Mouse (Mus musculus): ENCODE data around the gene Ckb. TPM values are rescaled to one million over a fixed set of nuclear protein-coding genes. Genes with fewer than 3 reads are reported as not detected.
"Not testable (repeated sequence)": the region's sequence is repeated elsewhere in the genome, so short reads cannot be mapped to it uniquely, and the experiment has no call there.

Ckb gene
- polyA plus RNA-seq, 1 experiment from 2014 or later: 2,900 TPM

DNA sequence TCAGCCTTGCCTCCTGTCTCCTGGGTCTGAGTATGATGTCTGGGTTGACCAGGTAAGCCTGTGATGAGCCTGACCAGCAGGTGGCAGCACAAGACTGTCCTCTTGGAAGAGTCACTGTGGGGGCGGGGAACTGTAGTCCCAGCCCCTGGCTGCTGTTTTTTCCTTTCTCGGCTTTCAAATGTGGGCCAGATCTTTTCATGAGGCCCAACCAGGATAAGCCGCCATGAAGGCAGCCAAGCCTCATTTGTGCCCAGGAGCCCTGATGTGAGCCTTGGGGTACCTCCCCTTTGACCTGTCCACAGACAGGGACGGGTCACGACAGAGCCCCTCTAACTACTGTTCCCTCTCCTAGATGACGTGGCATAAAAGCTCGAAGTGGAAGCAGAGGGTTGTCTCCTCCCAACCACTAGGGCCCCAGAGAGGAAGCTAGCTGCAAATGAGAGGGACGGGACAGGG is 3.7 kb downstream of the Ckb start:
- Histone ChIP-seq H3K27ac (ENCODE audit: low read depth, low read length) (peak overlapping the region; percentile 86), H3K27me3 (ENCODE audit: control insufficient read depth, insufficient read depth, low read length) (peaks cover under 1% of the 10 kb centered on the region; the same call in 1 of the 2 replicates), H3K9me3 (ENCODE audit: control insufficient read depth, low read length) (no peaks in the 10 kb centered on the region), H3K9ac (ENCODE audit: low read length) (peak overlapping the region; percentile 97), H3K4me1 (ENCODE audit: control insufficient read depth, insufficient read depth, low read length) (peaks cover 36% of the 10 kb centered on the region), H3K4me3 (ENCODE audit: low read depth, low read length) (peak overlapping the region; percentile 91), H3K4me2 (peak overlapping the region; percentile 61), H3K36me3 (ENCODE audit: control insufficient read depth, insufficient read depth, low read length) (peaks cover 12% of the 10 kb centered on the region; the same call in 1 of the 2 replicates)
- 0% methylated on average over 8 of the region's 8 CpGs for WGBS
- ATAC-seq (ENCODE audit: low FRiP score) (peak; percentile 53), DNase-seq (ENCODE audit: low spot score, missing footprints) (peak; percentile 99)

DNA sequence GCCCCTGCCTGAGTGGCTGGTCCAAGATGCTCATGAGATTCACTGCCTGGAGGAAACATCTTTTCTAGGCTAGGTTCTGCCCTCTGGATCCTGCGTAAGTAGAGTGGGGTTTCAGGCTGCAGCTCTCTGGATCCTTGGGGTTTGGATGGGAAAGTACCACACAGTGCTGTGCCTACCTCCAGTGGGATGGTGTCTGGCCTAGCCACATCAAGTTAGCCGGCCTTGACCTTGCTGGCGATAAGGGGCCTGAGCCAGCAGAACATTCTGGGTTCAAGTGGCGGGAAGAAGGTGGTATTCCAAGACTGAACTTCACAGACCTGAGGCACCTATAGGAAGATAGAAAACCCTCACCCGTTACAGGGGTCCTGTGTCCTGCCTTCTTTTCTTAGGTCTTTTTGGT is 4.7 kb downstream of the Ckb start:
- Histone ChIP-seq H3K4me1 (ENCODE audit: control insufficient read depth, insufficient read depth, low read length) (peaks cover 30% of the 10 kb centered on the region), H3K4me3 (ENCODE audit: low read depth, low read length) (no peak overlapping the region), H3K27me3 (ENCODE audit: control insufficient read depth, insufficient read depth, low read length) (no peaks in the 10 kb centered on the region), H3K36me3 (ENCODE audit: control insufficient read depth, insufficient read depth, low read length) (peaks cover 12% of the 10 kb centered on the region; the same call in 1 of the 2 replicates), H3K4me2 (no peak overlapping the region), H3K27ac (ENCODE audit: low read depth, low read length) (no peak overlapping the region), H3K9me3 (ENCODE audit: control insufficient read depth, low read length) (no peaks in the 10 kb centered on the region), H3K9ac (ENCODE audit: low read length) (no peak overlapping the region)
- WGBS: 90% methylated on average over 5 of the region's 5 CpGs
- no peak for ATAC-seq (ENCODE audit: low FRiP score)
- no peak for DNase-seq (ENCODE audit: low spot score, missing footprints)

DNA sequence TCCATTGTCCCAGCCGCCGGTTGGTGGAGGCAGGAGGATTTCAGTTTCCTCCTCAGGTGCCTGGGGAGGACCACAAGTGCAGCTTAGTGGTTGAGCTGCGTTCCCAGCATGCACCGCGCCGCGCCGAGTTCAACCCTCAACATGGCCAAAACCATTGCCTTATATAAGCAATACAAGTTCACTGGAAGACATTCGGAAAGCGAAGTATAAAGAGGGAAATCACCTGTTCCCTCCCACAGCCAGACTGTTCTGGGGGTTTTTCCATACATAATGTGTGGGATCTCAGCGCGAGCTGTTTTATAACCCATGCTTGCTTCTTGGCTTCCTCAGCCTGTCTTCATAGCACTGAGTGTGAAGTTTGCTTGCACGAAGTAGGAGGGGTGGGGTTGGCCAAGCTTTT is 5.8 kb downstream of the Ckb start:
- ATAC-seq (ENCODE audit: low FRiP score): no peak
- Histone ChIP-seq H3K4me1 (ENCODE audit: control insufficient read depth, insufficient read depth, low read length) (peaks cover 27% of the 10 kb centered on the region), H3K4me2 (no peak overlapping the region), H3K36me3 (ENCODE audit: control insufficient read depth, insufficient read depth, low read length) (peaks cover 12% of the 10 kb centered on the region; the same call in 1 of the 2 replicates), H3K9ac (ENCODE audit: low read length) (no peak overlapping the region), H3K4me3 (ENCODE audit: low read depth, low read length) (no peak overlapping the region), H3K27me3 (ENCODE audit: control insufficient read depth, insufficient read depth, low read length) (no peaks in the 10 kb centered on the region), H3K9me3 (ENCODE audit: control insufficient read depth, low read length) (no peaks in the 10 kb centered on the region), H3K27ac (ENCODE audit: low read depth, low read length) (no peak overlapping the region)
- 79% methylated on average over 13 of the region's 13 CpGs for WGBS
- no peak for DNase-seq (ENCODE audit: low spot score, missing footprints)

DNA sequence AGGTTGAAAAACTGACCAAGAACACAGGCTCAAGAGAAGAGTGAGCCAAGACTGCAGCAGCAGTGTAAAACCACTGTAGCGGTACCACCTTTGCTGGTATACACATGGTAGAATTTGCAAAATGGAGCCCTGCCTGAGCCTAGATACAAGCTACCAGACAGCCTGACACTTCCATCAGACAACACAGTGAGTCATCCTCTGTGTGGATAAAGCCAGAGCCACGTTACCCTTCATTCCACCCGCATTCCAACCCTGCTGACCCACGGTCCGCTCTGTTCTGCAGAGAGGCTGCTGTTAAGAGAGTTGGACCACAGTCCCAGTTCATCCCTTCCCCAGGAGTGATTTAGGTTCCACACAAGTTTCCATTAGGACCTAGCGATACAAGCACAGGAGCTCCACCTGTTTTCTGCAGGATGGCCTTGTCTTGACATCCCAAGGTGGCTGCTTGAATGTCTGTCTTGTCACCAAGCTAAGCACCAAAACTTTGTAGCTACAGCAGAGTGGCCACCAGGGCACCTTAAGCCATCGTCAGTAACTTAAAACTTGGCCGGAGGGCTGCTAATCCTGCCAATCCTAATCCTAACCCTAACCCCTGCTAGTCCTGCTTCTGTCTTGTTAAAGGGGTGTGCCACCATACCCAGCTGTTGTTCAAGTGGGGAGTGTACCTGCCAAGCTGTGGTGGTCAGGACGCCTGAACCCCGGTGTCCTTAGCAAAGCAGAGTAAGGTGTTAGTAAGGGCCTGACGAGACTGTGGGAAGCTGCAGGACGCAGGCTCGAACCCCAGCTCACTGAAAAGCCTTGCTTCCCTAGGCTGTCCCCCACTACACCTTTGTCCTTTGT is 6.9 kb downstream of the Ckb start:
- H3K4me2 ChIP-seq: no peak overlapping the region
- 84% methylated on average over 13 of the region's 13 CpGs for WGBS
- peaks cover 9% of the 10 kb centered on the region; the same call in 1 of the 2 replicates for H3K36me3 ChIP-seq (ENCODE audit: control insufficient read depth, insufficient read depth, low read length)
- H3K9me3 ChIP-seq (ENCODE audit: control insufficient read depth, low read length): no peaks in the 10 kb centered on the region
- H3K4me3 ChIP-seq (ENCODE audit: low read depth, low read length): no peak overlapping the region
- H3K4me1 ChIP-seq (ENCODE audit: control insufficient read depth, insufficient read depth, low read length): peaks cover 27% of the 10 kb centered on the region
- ATAC-seq (ENCODE audit: low FRiP score) (no peak), DNase-seq (ENCODE audit: low spot score, missing footprints) (no peak)
- H3K27me3 ChIP-seq (ENCODE audit: control insufficient read depth, insufficient read depth, low read length): no peaks in the 10 kb centered on the region
- no peak overlapping the region for H3K9ac ChIP-seq (ENCODE audit: low read length)
- H3K27ac ChIP-seq (ENCODE audit: low read depth, low read length): no peak overlapping the region

GRCm38 (mm10) chr12:111664144-111664634 is 7.9 kb downstream of the Ckb start:
- no peaks in the 10 kb centered on the region for H3K27me3 ChIP-seq (ENCODE audit: control insufficient read depth, insufficient read depth, low read length)
- peaks cover 17% of the 10 kb centered on the region for H3K4me1 ChIP-seq (ENCODE audit: control insufficient read depth, insufficient read depth, low read length)
- H3K36me3 ChIP-seq (ENCODE audit: control insufficient read depth, insufficient read depth, low read length): no peaks in the 10 kb centered on the region; the same call in 1 of the 2 replicates
- ATAC-seq (ENCODE audit: low FRiP score) (peak; percentile 18; the same call in 1 of the 2 replicates), DNase-seq (ENCODE audit: low spot score, missing footprints) (peak; percentile 90)
- H3K9me3 ChIP-seq (ENCODE audit: control insufficient read depth, low read length): no peaks in the 10 kb centered on the region
- H3K27ac ChIP-seq (ENCODE audit: low read depth, low read length): no peak overlapping the region; the same call in 1 of the 2 replicates
- no peak overlapping the region for H3K4me3 ChIP-seq (ENCODE audit: low read depth, low read length)
- H3K4me2 ChIP-seq: no peak overlapping the region
- H3K9ac ChIP-seq (ENCODE audit: low read length): no peak overlapping the region; the same call in 1 of the 2 replicates
- WGBS: 35% methylated on average over 6 of the region's 6 CpGs

- DNase-seq (ENCODE audit: low spot score, missing footprints) (no peak), ATAC-seq (ENCODE audit: low FRiP score) (no peak)
- Histone ChIP-seq H3K4me3 (ENCODE audit: low read depth, low read length) (no peak overlapping the region), H3K9ac (ENCODE audit: low read length) (no peak overlapping the region; the same call in 1 of the 2 replicates), H3K36me3 (ENCODE audit: control insufficient read depth, insufficient read depth, low read length) (no peaks in the 10 kb centered on the region; the same call in 1 of the 2 replicates), H3K9me3 (ENCODE audit: control insufficient read depth, low read length) (no peaks in the 10 kb centered on the region), H3K27me3 (ENCODE audit: control insufficient read depth, insufficient read depth, low read length) (no peaks in the 10 kb centered on the region), H3K4me1 (ENCODE audit: control insufficient read depth, insufficient read depth, low read length) (peaks cover 10% of the 10 kb centered on the region), H3K27ac (ENCODE audit: low read depth, low read length) (no peak overlapping the region; the same call in 1 of the 2 replicates), H3K4me2 (no peak overlapping the region)
- WGBS: 74% methylated on average over 17 of the region's 17 CpGs
Measured at GRCm38 (mm10) chr12:111663228-111664143, 8.7 kb downstream of the Ckb start.

GRCm38 (mm10) chr12:111661554-111661953 is 10.6 kb downstream of the Ckb start:
- not testable (repeated sequence) for H3K4me2 ChIP-seq; DNase-seq (ENCODE audit: low spot score, missing footprints); H3K27ac ChIP-seq (ENCODE audit: low read depth, low read length); H3K4me3 ChIP-seq (ENCODE audit: low read depth, low read length); H3K9me3 ChIP-seq (ENCODE audit: control insufficient read depth, low read length); H3K36me3 ChIP-seq (ENCODE audit: control insufficient read depth, insufficient read depth, low read length); ATAC-seq (ENCODE audit: low FRiP score); H3K9ac ChIP-seq (ENCODE audit: low read length); H3K27me3 ChIP-seq (ENCODE audit: control insufficient read depth, insufficient read depth, low read length); H3K4me1 ChIP-seq (ENCODE audit: control insufficient read depth, insufficient read depth, low read length)
- WGBS: 94% methylated on average over 11 of the region's 11 CpGs

GRCm38 (mm10) chr12:111660628-111661027 is 11.5 kb downstream of the Ckb start:
- Histone ChIP-seq H3K9me3 (ENCODE audit: control insufficient read depth, low read length) (no peaks in the 10 kb centered on the region), H3K27me3 (ENCODE audit: control insufficient read depth, insufficient read depth, low read length) (no peaks in the 10 kb centered on the region), H3K4me3 (ENCODE audit: low read depth, low read length) (no peak overlapping the region), H3K9ac (ENCODE audit: low read length) (no peak overlapping the region), H3K4me1 (ENCODE audit: control insufficient read depth, insufficient read depth, low read length) (peaks cover 9% of the 10 kb centered on the region), H3K27ac (ENCODE audit: low read depth, low read length) (no peak overlapping the region), H3K4me2 (no peak overlapping the region), H3K36me3 (ENCODE audit: control insufficient read depth, insufficient read depth, low read length) (peaks cover 14% of the 10 kb centered on the region)
- 95% methylated on average over 1 of the region's 1 CpGs for WGBS
- DNase-seq (ENCODE audit: low spot score, missing footprints): no peak
- ATAC-seq (ENCODE audit: low FRiP score): no peak

Data from midbrain, embryonic 11.5 days (tissue).